Mouse (Mus musculus) embryonic facial prominence, embryonic 12.5 days (tissue): ENCODE data around the gene Acod1. TPM values are rescaled to one million over a fixed set of nuclear protein-coding genes. Genes with fewer than 3 reads are reported as not detected.

Source experiments
- polyA plus RNA-seq: library from polyadenylated mRNA; unstranded; fragments of >200 nt; fragmentation: Nextera tagmentation; extraction: Ambion mirVana; gene quantifications from 2 replicates; pipeline ENCODE4 v1.2.1, GENCODE M21; 2016

Gene Acod1
- polyA plus RNA-seq, 1 experiment from 2014 or later = not detected

Other genes starting within 250 kb of the Acod1 start
- 25.0 and 35.3 TPM in 2 replicates for gene Kctd12, start 64.3 kb upstream of the Acod1 start, polyA plus RNA-seq
- gene Cln5, start 23.2 kb downstream of the Acod1 start, polyA plus RNA-seq = 27.0 and 30.1 TPM in 2 replicates
- gene Fbxl3, start 52.6 kb downstream of the Acod1 start, polyA plus RNA-seq = 27.2 and 31.4 TPM in 2 replicates